Mouse (Mus musculus): ENCODE results near the gene Bbs4.

DNA sequence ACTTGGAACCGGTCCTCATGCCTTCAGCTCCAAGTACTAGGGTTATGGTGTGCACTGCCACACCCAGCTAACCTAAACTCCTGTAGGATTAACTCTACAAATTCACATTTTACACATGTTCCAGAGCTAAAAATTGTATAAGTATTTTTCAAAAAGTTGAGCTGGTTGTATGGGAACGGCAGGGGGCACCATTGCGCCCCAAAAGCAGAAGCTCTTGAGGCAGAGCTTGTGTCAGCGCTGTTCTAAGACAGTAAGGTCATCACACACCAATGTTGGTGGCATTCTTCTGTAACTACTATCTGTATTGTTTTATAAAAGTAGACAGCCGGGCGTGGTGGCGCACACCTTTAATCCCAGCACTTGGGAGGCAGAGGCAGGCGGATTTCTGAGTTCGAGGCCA, 13.3 kb downstream of the Bbs4 start:
- TF ChIP-seq POLR2A (IDR thresholded peaks at IDR 0.05; ENCODE audit: control insufficient read depth, low read depth, low read length): no peak
- no peak for TF ChIP-seq CTCF (IDR thresholded peaks at IDR 0.05; ENCODE audit: control insufficient read depth, insufficient read depth, insufficient replicate concordance, low read depth, low read length)
